In the genomic region with DNA sequence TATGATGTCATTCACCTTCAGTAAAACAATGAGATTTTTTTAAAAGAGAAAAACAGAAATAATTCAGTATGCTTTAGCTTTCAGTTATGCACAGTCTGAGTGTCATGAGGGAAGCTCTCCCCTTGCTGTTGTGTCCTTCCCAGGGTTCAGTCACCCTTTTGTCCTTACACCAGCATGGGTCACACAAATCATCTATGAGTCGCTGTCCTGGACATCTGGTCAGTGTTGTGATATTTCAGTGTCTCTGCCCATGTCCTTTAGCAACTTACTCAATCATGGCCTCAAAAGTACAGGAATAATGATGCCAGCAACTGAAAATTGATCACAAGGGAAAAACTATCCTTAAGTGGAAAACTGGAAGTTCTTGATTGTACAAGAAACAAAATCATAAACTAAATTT, we compare ENCODE assay signal across 13 mouse cellular contexts. TPM values are rescaled to one million over a fixed set of nuclear protein-coding genes. Genes with fewer than 3 reads are reported as not detected.
"Had no signal": no experiment of that assay in that cellular context is flagged by ENCODE, and none has a peak within 500 bp of the region (broad histone marks: within the 10 kb centered on the region; RNA-seq: fewer than 3 reads in every experiment).

No protein-coding gene starts in this region.

- DNase-seq: lung, embryonic 14.5 days; lung, postnatal 10 days; lung, postnatal 4 days; midbrain, embryonic 14.5 days; retina, postnatal 1 day; right cerebral cortex, adult 18-20 months; right cerebral cortex, postnatal 25 days; right cerebral cortex, postnatal 4 days; spleen, adult 18-20 months; thymus, adult 18-20 months; thymus, postnatal 14 days; thymus, postnatal 36 days had no signal

RNA-seq across cellular contexts. Expression of a gene that starts 26.5 kb away (rescaled TPM):
- total RNA-seq: megakaryocyte-erythroid progenitor cell, adult 5-6 weeks had no signal
